Mouse (Mus musculus): Measurements from ENCODE around the gene Hspa1a. TPM values are rescaled to one million over a fixed set of nuclear protein-coding genes. Genes with fewer than 3 reads are reported as not detected.
A peak's percentile ranks its signal among the peaks of the same experiment; 100 is the strongest.
"Not testable (repeated sequence)": the region's sequence is repeated elsewhere in the genome, so short reads cannot be mapped to it uniquely, and the experiment has no call there.

The Hspa1a gene
- polyA plus RNA-seq, 1 experiment from 2014 or later = 2.0 TPM

GRCm38 (mm10) chr17:34980655-34981054 lies 8.7 kb upstream of the Hspa1a start:
- Histone ChIP-seq H3K9me3 (ENCODE audit: low read depth, low read length) (no peaks in the 10 kb centered on the region), H3K4me3 (ENCODE audit: low read depth, low read length) (peak overlapping the region; percentile 96), H3K4me2 (peak overlapping the region; percentile 91), H3K27me3 (ENCODE audit: insufficient read depth, low read length) (no peaks in the 10 kb centered on the region), H3K27ac (ENCODE audit: low read depth) (no peak overlapping the region; the same call in 1 of the 2 replicates), H3K36me3 (ENCODE audit: insufficient read depth) (peaks cover 12% of the 10 kb centered on the region), H3K4me1 (ENCODE audit: insufficient read depth) (no peaks in the 10 kb centered on the region), H3K9ac (peak overlapping the region; percentile 94)
- DNase-seq = peak; percentile 85
- ATAC-seq (ENCODE audit: insufficient read depth) = no peak
- peak; percentile 60 for TF ChIP-seq CTCF (IDR thresholded peaks at IDR 0.05; ENCODE audit: low read depth)
- 5% methylated on average over 2 of the region's 2 CpGs for WGBS

DNA sequence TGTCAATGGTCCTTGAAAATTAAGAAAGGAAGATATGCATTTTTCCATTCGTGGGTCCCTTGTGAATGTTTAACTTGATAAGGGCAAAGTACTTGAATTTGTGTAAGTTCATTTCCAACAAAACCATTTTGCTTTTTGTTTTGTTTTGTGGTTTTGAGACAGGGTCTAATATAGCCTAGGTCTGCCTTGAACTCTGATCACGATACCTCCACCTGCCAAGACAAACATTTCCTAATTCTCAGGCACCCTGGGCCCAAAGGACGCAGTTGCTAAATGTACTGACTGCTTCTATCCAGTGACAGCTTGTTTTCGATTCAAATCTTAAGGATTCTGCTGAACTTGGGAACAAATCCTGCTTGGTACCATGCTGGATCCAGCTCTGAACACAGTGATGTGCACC lies 7.7 kb upstream of the Hspa1a start:
- DNase-seq (no peak), ATAC-seq (ENCODE audit: insufficient read depth) (no peak)
- no peak overlapping the region for H3K27ac ChIP-seq (ENCODE audit: low read depth)
- H3K36me3 ChIP-seq (ENCODE audit: insufficient read depth) = peaks cover 2% of the 10 kb centered on the region
- H3K9ac ChIP-seq = no peak overlapping the region
- H3K4me2 ChIP-seq = no peak overlapping the region
- no peak for TF ChIP-seq CTCF (IDR thresholded peaks at IDR 0.05; ENCODE audit: low read depth)
- no peaks in the 10 kb centered on the region for H3K9me3 ChIP-seq (ENCODE audit: low read depth, low read length)
- H3K27me3 ChIP-seq (ENCODE audit: insufficient read depth, low read length) = no peaks in the 10 kb centered on the region
- H3K4me1 ChIP-seq (ENCODE audit: insufficient read depth) = no peaks in the 10 kb centered on the region
- H3K4me3 ChIP-seq (ENCODE audit: low read depth, low read length) = no peak overlapping the region
- WGBS = 84% methylated on average over 4 of the region's 4 CpGs

DNA sequence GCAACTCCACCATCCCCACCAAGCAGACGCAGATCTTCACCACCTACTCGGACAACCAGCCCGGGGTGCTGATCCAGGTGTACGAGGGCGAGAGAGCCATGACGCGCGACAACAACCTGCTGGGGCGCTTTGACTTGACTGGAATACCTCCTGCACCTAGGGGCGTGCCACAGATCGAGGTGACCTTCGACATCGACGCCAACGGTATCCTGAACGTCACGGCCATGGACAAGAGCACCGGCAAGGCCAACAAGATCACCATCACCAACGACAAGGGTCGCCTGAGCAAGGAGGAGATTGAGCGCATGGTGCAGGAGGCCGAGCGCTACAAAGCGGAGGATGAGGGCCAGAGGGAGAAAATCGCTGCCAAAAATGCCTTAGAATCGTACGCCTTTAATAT lies 6.3 kb upstream of the Hspa1a start:
- Histone ChIP-seq H3K27me3 (ENCODE audit: insufficient read depth, low read length) (no peaks in the 10 kb centered on the region), H3K9me3 (ENCODE audit: low read depth, low read length) (no peaks in the 10 kb centered on the region), H3K36me3 (ENCODE audit: insufficient read depth) (no peaks in the 10 kb centered on the region; the same call in 1 of the 2 replicates), H3K4me1 (ENCODE audit: insufficient read depth) (no peaks in the 10 kb centered on the region), H3K4me3 (ENCODE audit: low read depth, low read length) (no peak overlapping the region), H3K4me2 (no peak overlapping the region), H3K27ac (ENCODE audit: low read depth) (no peak overlapping the region), H3K9ac (no peak overlapping the region)
- TF ChIP-seq CTCF (IDR thresholded peaks at IDR 0.05; ENCODE audit: low read depth) = no peak
- 84% methylated on average over 27 of the region's 27 CpGs for WGBS
- DNase-seq (no peak), ATAC-seq (ENCODE audit: insufficient read depth) (no peak)

GRCm38 (mm10) chr17:34977000-34977399 lies 5.0 kb upstream of the Hspa1a start:
- no peaks in the 10 kb centered on the region for H3K9me3 ChIP-seq (ENCODE audit: low read depth, low read length)
- no peaks in the 10 kb centered on the region for H3K4me1 ChIP-seq (ENCODE audit: insufficient read depth)
- H3K36me3 ChIP-seq (ENCODE audit: insufficient read depth) = no peaks in the 10 kb centered on the region; the same call in 1 of the 2 replicates
- no peak for TF ChIP-seq CTCF (IDR thresholded peaks at IDR 0.05; ENCODE audit: low read depth)
- H3K27me3 ChIP-seq (ENCODE audit: insufficient read depth, low read length) = no peaks in the 10 kb centered on the region
- WGBS = 92% methylated on average over 20 of the region's 20 CpGs
- no peak overlapping the region for H3K27ac ChIP-seq (ENCODE audit: low read depth)
- H3K9ac ChIP-seq = no peak overlapping the region
- DNase-seq (no peak), ATAC-seq (ENCODE audit: insufficient read depth) (no peak)
- no peak overlapping the region for H3K4me3 ChIP-seq (ENCODE audit: low read depth, low read length)
- no peak overlapping the region for H3K4me2 ChIP-seq

GRCm38 (mm10) chr17:34975581-34976492 lies 3.9 kb upstream of the Hspa1a start:
- WGBS = 67% methylated on average over 3 of the region's 3 CpGs
- no peak for ATAC-seq (ENCODE audit: insufficient read depth)
- no peak for TF ChIP-seq CTCF (IDR thresholded peaks at IDR 0.05; ENCODE audit: low read depth)
- Histone ChIP-seq H3K4me2 (no peak overlapping the region), H3K9ac (no peak overlapping the region), H3K27ac (ENCODE audit: low read depth) (no peak overlapping the region), H3K4me3 (ENCODE audit: low read depth, low read length) (no peak overlapping the region), H3K27me3 (ENCODE audit: insufficient read depth, low read length) (no peaks in the 10 kb centered on the region), H3K36me3 (ENCODE audit: insufficient read depth) (no peaks in the 10 kb centered on the region; the same call in 1 of the 2 replicates), H3K9me3 (ENCODE audit: low read depth, low read length) (no peaks in the 10 kb centered on the region), H3K4me1 (ENCODE audit: insufficient read depth) (no peaks in the 10 kb centered on the region)
- DNase-seq = no peak

GRCm38 (mm10) chr17:34971694-34972068 lies 275 bp downstream of the Hspa1a start:
- not testable (repeated sequence) for H3K36me3 ChIP-seq (ENCODE audit: insufficient read depth); H3K4me1 ChIP-seq (ENCODE audit: insufficient read depth); H3K27ac ChIP-seq (ENCODE audit: low read depth); H3K9me3 ChIP-seq (ENCODE audit: low read depth, low read length); DNase-seq; H3K9ac ChIP-seq; ATAC-seq (ENCODE audit: insufficient read depth)
- 0% methylated on average over 28 of the region's 43 CpGs for WGBS
- H3K27me3 ChIP-seq (ENCODE audit: insufficient read depth, low read length) = peaks cover 25% of the 10 kb centered on the region
- peak overlapping the region; percentile 82 for H3K4me2 ChIP-seq
- H3K4me3 ChIP-seq (ENCODE audit: low read depth, low read length) = peak overlapping the region; percentile 33; the same call in 1 of the 2 replicates

DNA sequence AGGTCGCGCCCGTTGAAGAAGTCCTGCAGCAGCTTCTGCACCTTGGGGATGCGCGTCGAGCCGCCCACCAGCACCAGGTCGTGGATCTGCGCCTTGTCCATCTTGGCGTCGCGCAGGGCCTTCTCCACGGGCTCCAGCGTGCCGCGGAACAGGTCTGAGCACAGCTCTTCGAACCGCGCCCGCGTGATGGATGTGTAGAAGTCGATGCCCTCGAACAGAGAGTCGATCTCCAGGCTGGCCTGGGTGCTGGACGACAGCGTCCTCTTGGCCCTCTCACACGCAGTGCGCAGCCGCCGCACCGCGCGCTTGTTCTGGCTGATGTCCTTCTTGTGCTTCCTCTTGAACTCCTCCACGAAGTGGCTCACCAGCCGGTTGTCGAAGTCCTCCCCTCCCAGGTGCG lies 1.1 kb downstream of the Hspa1a start:
- WGBS = 33% methylated on average over 21 of the region's 37 CpGs
- not testable (repeated sequence) for ATAC-seq (ENCODE audit: insufficient read depth); H3K4me1 ChIP-seq (ENCODE audit: insufficient read depth); H3K27ac ChIP-seq (ENCODE audit: low read depth); DNase-seq; H3K9me3 ChIP-seq (ENCODE audit: low read depth, low read length); H3K4me3 ChIP-seq (ENCODE audit: low read depth, low read length); H3K4me2 ChIP-seq; H3K36me3 ChIP-seq (ENCODE audit: insufficient read depth); H3K9ac ChIP-seq
- peaks cover 25% of the 10 kb centered on the region for H3K27me3 ChIP-seq (ENCODE audit: insufficient read depth, low read length)

GRCm38 (mm10) chr17:34969822-34970221 lies 2.1 kb downstream of the Hspa1a start, which contains the start of gene Gm20481:
Gene Gm20481 (plus strand): TSS chr17:34969912.
- H3K9ac ChIP-seq; H3K4me3 ChIP-seq (ENCODE audit: low read depth, low read length); H3K27ac ChIP-seq (ENCODE audit: low read depth); DNase-seq; H3K36me3 ChIP-seq (ENCODE audit: insufficient read depth); H3K9me3 ChIP-seq (ENCODE audit: low read depth, low read length); H3K4me2 ChIP-seq; H3K4me1 ChIP-seq (ENCODE audit: insufficient read depth); ATAC-seq (ENCODE audit: insufficient read depth): not testable (repeated sequence)
- H3K27me3 ChIP-seq (ENCODE audit: insufficient read depth, low read length) = peaks cover 25% of the 10 kb centered on the region
- 50% methylated on average over 6 of the region's 11 CpGs for whole genome bisulfite sequencing

Data from lung, embryonic 14.5 days (tissue).